Mouse (Mus musculus): Measurements from ENCODE around the gene Olfr1199. TPM values are rescaled to one million over a fixed set of nuclear protein-coding genes. Genes with fewer than 3 reads are reported as not detected.

The Olfr1199 gene
- total RNA-seq (2021) = not detected
- long read RNA-seq, experiment 1 = 0 reads
- long read RNA-seq, experiment 2 = 0 reads

GRCm38 (mm10) chr2:88760369-88760768, at the start of gene Olfr1199:
Gene Olfr1199, minus strand, starts transcription at chr2:88760469.
- DNase-seq = no peak
- intact Hi-C loops (cut with DNase I) = no loop called here
- TF ChIP-seq CTCF (IDR thresholded peaks at IDR 0.05) = no peak
- no peak within 1 kb of the TSS for H3K27ac ChIP-seq
- no peak within 1 kb of the TSS for H3K4me3 ChIP-seq

- intact Hi-C loops (cut with DNase I) = no loop called here
- DNase-seq = no peak
- TF ChIP-seq CTCF (IDR thresholded peaks at IDR 0.05) = no peak
- Histone ChIP-seq H3K27ac (no peak within 1 kb of the TSS), H3K4me3 (no peak within 1 kb of the TSS)
Measured at GRCm38 (mm10) chr2:88792736-88793135, 32.5 kb upstream of the Olfr1199 start, which contains the start of gene Olfr1201. Gene Olfr1201, plus strand, starts transcription at chr2:88793036.

GRCm38 (mm10) chr2:88770388-88770787, 10.1 kb upstream of the Olfr1199 start, which contains the start of gene Olfr1200:
Gene Olfr1200, minus strand, starts transcription at chr2:88770488.
- Histone ChIP-seq H3K4me3 (no peak within 1 kb of the TSS), H3K27ac (no peak within 1 kb of the TSS)
- no peak for TF ChIP-seq CTCF (IDR thresholded peaks at IDR 0.05)
- intact Hi-C loops (cut with DNase I) = no loop called here
- no peak for DNase-seq

- H3K4me3 ChIP-seq = no peak within 1 kb of the TSS
- intact Hi-C loops (cut with DNase I) = no loop called here
- no peak for TF ChIP-seq CTCF (IDR thresholded peaks at IDR 0.05)
- no peak for DNase-seq
- no peak within 1 kb of the TSS for H3K27ac ChIP-seq
Measured at GRCm38 (mm10) chr2:88751270-88751669, 9.0 kb downstream of the Olfr1199 start, which contains the start of gene Olfr1198. Gene Olfr1198, minus strand, starts transcription at chr2:88751370.

- TF ChIP-seq CTCF (IDR thresholded peaks at IDR 0.05) = no peak
- Histone ChIP-seq H3K27ac (no peak overlapping the region), H3K4me3 (no peak overlapping the region)
- no peak for DNase-seq
- intact Hi-C loops (cut with DNase I) = no loop called here
Measured at GRCm38 (mm10) chr2:88743379-88743778, 16.9 kb downstream of the Olfr1199 start.

- H3K4me3 ChIP-seq = no peak within 1 kb of the TSS
- H3K27ac ChIP-seq = no peak within 1 kb of the TSS
- intact Hi-C loops (cut with DNase I) = no loop called here
- no peak for TF ChIP-seq CTCF (IDR thresholded peaks at IDR 0.05)
- DNase-seq = no peak
Measured at GRCm38 (mm10) chr2:88732266-88732665, 28.0 kb downstream of the Olfr1199 start, which contains the start of gene Olfr1197. Gene Olfr1197, minus strand, starts transcription at chr2:88732366.

- no peak for TF ChIP-seq CTCF (IDR thresholded peaks at IDR 0.05)
- H3K27ac ChIP-seq = no peak within 1 kb of the TSS
- H3K4me3 ChIP-seq = no peak within 1 kb of the TSS
- intact Hi-C loops (cut with DNase I) = no loop called here
- no peak for DNase-seq
Measured at GRCm38 (mm10) chr2:88704497-88704896, 55.8 kb downstream of the Olfr1199 start, which contains the start of gene Olfr1196. Gene Olfr1196, minus strand, starts transcription at chr2:88704597.

Other genes with a start within 250 kb of the Olfr1199 start
- gene Olfr1186, start 241.9 kb downstream of the Olfr1199 start, total RNA-seq (2021) = not detected
- gene Olfr1188, start 203.5 kb downstream of the Olfr1199 start, total RNA-seq (2021) = not detected
- gene Olfr1189, start 174.0 kb downstream of the Olfr1199 start, total RNA-seq (2021) = not detected
- not detected for gene Olfr1191-ps1, start 119.9 kb downstream of the Olfr1199 start, total RNA-seq (2021)
- gene Olfr1192-ps1, start 112.0 kb downstream of the Olfr1199 start, total RNA-seq (2021) = not detected
- not detected for gene Olfr1193, start 84.8 kb downstream of the Olfr1199 start, total RNA-seq (2021)
- not detected for gene Olfr1195, start 71.3 kb downstream of the Olfr1199 start, total RNA-seq (2021)
- gene Olfr1196, start 55.9 kb downstream of the Olfr1199 start, total RNA-seq (2021) = not detected
- gene Olfr1197, start 28.1 kb downstream of the Olfr1199 start, total RNA-seq (2021) = not detected
- gene Olfr1198, start 9.1 kb downstream of the Olfr1199 start, total RNA-seq (2021) = not detected
- gene Olfr1200, start 10.0 kb upstream of the Olfr1199 start, total RNA-seq (2021) = not detected
- gene Olfr1201, start 32.6 kb upstream of the Olfr1199 start, total RNA-seq (2021) = not detected
- not detected for gene Olfr1202, start 54.0 kb upstream of the Olfr1199 start, total RNA-seq (2021)
- gene Olfr1205, start 69.3 kb upstream of the Olfr1199 start, total RNA-seq (2021) = not detected
- not detected for gene Olfr1204, start 88.8 kb upstream of the Olfr1199 start, total RNA-seq (2021)
- not detected for gene Olfr1206, start 102.8 kb upstream of the Olfr1199 start, total RNA-seq (2021)
- gene Olfr1208, start 141.8 kb upstream of the Olfr1199 start, total RNA-seq (2021) = not detected
- not detected for gene Olfr1209, start 154.7 kb upstream of the Olfr1199 start, total RNA-seq (2021)
- not detected for gene Olfr1211, start 177.6 kb upstream of the Olfr1199 start, total RNA-seq (2021)
- not detected for gene Olfr1212, start 193.5 kb upstream of the Olfr1199 start, total RNA-seq (2021)
- gene Gm13762, start 219.8 kb upstream of the Olfr1199 start, total RNA-seq (2021) = not detected
- not detected for gene Olfr1214, start 232.2 kb upstream of the Olfr1199 start, total RNA-seq (2021)
- gene Olfr1215, start 246.5 kb upstream of the Olfr1199 start, total RNA-seq (2021) = not detected